Mouse (Mus musculus): ENCODE measurements around the gene Add2.
"Not testable (repeated sequence)": the region's sequence is repeated elsewhere in the genome, so short reads cannot be mapped to it uniquely, and the experiment has no call there.

Gene Add2

DNA sequence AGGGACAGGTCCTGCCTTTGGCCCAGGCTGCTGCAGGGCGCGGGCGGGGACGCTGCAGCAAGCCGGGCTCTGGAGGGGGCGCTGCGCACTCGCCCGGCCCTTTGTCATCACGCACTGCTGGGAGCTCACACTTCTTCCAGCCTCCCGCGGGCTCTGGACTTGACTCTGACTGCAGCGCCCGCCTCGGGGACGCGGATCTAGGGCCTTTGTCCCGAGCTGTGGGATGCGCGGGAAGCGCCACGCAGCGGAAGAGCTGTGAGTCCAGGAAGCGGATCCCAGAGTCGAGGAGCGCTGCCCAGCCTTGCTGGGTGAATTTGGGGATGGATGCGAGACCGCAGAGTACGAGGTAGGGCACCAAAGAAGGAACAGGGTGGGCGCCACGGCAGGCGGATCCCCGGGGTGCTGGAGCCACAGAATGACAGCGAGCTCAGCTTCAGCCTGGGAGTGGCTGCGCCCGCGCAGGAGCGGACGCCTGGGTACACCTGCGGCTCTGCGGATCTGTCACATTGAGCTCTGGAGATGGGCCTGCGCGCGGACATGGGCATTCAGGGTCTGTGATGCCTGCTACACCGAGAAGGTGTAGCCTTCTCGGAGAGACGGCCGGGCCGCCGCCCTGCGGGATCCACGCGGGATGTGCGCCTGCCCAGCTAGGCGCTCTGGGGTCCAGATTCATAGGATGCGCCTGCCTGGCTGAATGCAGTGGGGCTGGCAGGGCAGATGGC is at the start of gene Add2:
TSS of gene Add2 (plus strand) at position 81 of the 722 bp plus-strand sequence.
- peak; percentile 12 for DNase-seq (ENCODE audit: low spot score)

DNA sequence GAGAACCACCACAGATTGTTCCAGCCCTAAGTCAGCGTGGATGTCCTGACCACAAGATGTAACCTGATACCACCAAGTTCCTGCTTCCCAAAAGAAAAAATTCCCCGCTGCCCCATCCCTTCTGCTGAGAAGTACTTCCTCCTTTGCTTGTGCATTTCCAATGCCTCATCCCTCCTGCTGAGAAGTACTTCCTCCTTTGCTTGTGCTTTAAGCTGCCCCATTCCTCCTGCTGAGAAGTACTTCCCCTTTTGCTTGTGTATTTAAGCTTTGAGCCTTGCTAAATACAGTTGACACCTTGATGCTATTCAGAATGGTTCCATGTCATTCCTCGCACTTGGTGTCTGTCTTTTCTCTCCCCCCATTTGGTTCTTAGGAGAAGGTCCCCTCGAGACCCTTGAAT is 49.7 kb upstream of the Add2 start:
- not testable (repeated sequence) for DNase-seq (ENCODE audit: low spot score)

DNA sequence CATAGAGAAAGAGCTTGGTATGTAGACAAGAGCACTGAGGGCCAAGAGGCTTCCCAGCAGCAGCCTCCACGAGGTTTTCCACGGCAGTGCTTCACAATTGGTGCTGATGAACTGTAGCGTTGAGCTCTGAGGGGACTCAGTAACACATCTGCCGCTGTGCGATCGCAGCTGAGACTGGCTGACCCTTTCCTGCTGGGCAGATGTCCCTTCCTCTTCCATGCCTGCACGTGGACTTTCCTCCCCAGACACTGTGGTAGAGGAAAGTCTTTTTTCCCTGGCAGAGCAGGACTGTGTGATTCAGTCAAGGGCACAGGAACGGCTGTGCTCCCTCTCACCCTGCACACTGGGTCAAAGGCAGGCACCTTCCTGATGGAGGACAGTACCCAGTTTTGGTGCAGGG is 44.1 kb upstream of the Add2 start:
- no peak for DNase-seq (ENCODE audit: low spot score)

DNA sequence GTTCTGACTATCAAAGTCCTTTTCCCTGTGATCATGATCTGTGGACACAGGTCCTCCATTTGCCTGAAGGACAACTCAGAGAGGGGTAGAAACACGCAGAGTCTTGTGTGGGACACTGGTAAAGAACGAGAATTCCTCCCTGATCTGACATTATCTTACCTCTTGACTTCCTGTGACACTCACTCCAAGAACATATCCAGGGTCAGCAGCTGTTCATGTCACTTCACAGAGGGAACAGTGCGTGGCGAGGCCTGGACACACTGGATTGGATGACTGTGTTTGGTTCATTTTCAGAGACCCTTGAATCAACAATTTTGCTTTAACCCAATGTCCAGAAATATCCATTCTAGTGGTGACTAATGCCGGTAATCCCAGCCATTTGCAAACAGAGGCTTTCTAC is 38.9 kb upstream of the Add2 start:
- not testable (repeated sequence) for DNase-seq (ENCODE audit: low spot score)

DNA sequence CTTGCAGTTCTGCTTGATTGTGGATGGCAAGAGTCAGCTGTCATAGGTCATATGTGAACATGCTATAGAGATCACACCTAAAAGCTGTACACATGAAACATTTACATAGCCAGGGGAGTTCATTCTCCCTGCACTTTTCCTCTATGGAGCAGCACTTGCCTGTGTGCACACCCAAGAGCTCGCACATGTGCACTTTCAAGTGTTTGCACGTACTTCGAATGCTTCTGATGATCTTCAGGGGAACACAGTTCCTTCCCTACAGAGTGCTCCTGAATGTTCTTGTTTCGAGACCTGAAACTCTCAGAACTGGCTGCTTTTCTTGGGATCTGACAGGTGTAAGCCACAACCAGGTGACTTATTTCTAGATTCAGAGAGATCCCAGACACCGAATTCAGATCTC is 37.7 kb upstream of the Add2 start:
- DNase-seq (ENCODE audit: low spot score) = not testable (repeated sequence)

DNA sequence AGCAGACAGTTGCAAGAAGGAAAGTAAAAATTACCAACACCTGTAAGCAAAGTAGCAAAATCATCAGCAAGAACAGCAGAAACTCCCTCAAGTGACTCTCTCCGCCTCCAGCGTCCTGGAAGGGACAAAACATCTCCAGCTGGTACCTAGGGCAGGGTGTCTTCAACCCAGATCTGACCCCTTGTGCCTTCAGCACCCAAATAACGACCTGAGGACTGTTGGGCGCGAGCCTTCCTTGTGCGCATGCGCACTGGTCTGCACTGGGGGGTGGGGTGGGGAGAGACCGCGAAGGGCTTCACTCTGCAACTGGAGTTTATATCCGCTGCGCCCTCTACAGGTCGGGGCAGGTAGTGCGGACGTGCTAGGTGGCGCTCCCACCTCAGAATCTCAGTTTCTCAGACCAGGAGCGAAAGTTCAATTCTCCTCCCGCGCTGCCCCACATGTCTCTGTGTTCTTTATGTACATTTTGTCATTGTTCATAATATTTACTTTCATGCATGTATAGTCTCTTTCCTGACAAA is 25.0 kb upstream of the Add2 start:
- peak; percentile 23 for DNase-seq (ENCODE audit: low spot score)

DNA sequence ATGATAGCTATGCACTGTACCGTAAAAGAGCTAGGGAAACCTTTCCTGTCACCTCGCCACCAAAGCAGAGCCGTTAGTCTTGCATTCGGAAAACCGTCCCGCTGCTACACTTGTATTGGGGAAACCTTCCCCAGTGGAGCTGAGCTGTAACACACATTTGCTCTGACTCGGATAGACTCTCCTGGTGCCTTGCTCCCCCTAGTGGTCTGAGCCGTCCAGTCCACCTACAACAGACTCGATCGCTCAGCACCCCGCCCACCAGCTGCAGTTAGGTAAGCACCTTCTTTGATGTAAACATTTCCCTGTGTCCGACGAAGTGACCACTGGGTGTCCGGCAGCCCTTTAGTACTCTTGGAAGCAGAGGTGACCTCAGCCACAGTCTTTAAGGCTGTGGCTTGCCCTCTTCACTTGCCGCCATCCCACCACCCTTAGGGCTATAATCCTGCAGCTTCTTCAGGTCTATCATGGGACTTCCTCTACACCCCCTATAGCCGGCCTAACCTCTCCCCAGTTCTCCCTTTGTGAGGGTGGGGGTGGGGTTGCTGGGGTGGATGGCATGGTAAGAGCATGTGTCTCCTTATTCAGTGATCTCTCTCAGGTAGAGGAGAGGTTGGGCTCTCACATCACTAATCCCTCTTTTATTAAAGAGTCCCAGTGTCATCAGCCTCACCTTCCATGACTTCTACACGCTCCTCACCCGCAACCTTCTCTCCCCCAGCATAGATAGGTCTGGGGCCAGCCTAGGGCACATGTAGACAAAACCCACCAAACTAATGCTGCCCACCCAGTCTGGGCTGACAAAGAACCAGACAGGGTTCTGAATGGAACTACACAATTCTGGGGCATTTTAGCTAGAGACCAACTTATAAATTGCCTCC is 24.0 kb upstream of the Add2 start:
- peak; percentile 69 for DNase-seq (ENCODE audit: low spot score)

DNA sequence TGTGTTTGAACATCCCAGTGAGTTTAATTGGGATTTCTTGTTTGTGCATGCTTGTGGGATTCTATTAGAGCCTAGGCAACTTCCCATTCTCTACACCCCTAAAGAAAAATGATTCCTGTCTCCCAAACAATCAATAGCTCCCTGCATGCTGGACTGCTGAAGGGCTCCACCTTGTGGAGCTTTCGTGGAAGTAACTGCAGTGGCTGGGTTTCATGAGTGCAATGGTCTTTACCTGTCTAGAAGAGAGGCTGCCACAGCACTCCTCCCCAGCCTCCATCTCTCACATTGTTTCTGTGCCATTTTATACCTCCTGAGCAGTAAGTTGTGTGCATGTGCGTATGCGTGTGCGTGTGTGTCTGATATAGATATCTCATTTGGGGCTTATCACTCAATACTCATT is 18.5 kb upstream of the Add2 start:
- peak; percentile 45 for DNase-seq (ENCODE audit: low spot score)

DNA sequence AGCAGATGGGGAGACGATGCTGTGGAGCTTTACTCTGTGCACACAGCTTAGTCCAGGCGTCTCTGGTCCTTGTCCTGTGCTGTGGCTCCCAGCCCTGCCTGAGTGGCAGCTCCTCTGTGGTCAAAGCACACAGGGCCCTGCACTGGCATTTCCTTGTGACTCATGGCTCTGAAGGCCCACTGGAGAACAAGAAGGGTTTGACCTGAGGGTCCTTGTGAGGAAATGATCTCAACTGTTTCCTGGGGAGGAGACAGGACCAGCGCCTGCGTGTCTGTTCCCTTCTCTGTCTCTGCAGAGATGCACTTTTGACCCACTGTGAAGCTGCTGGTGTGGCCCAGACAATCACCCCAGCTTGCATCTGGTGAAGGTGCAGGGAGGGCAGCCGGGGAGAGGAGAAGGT is 13.7 kb upstream of the Add2 start:
- DNase-seq (ENCODE audit: low spot score) = not testable (repeated sequence)

DNA sequence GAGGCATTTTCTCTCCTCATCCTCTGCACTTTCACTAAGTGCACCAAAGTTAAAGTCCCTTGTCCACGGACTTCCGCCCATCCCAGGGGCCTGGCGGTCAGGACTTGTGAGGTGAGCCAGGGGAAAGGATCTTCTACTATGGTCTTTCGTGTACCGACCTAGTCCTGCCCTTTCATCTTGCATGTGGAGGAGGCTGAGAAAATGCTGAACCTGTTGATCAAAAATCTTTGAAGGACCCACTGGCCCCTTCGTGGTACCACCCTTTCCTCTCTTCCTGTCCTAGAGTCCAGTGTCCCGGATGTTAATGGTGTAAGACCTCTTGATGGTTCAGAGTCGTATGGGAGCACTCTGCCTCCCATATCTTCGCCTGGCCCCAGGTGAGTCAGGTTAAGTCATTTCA is 12.6 kb upstream of the Add2 start, which contains the start of gene Figla:
TSS of gene Figla (plus strand) at position 301 of the 400 bp plus-strand sequence.
- DNase-seq (ENCODE audit: low spot score) = no peak

DNA sequence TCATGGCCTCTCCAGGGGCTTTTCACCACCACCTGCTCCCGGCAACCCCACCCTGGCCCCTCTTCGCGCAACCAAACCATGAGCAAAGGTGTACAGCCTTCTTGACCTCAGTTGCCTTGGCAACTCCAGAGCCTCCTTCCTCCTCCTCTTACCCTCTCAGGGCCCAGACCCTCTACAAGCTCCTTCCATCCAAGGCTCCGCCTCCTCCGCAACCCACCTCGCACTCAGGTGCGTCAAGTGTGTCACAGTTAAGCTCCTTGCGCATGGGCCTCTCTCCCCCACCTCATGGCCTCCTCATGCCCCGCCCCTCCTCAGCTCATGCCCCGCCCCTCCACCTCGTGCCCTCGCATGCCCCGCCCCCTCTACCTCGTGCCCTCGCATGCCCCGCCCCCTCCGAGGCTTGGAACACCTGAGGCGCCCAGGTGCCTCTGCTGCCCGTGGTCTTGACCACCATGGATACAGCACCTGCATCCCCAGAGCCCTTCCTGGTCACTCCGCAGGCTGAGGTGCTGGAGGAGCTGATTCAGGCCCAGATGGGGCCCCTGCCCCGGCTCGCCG is 11.6 kb upstream of the Add2 start:
- DNase-seq (ENCODE audit: low spot score) = no peak

DNA sequence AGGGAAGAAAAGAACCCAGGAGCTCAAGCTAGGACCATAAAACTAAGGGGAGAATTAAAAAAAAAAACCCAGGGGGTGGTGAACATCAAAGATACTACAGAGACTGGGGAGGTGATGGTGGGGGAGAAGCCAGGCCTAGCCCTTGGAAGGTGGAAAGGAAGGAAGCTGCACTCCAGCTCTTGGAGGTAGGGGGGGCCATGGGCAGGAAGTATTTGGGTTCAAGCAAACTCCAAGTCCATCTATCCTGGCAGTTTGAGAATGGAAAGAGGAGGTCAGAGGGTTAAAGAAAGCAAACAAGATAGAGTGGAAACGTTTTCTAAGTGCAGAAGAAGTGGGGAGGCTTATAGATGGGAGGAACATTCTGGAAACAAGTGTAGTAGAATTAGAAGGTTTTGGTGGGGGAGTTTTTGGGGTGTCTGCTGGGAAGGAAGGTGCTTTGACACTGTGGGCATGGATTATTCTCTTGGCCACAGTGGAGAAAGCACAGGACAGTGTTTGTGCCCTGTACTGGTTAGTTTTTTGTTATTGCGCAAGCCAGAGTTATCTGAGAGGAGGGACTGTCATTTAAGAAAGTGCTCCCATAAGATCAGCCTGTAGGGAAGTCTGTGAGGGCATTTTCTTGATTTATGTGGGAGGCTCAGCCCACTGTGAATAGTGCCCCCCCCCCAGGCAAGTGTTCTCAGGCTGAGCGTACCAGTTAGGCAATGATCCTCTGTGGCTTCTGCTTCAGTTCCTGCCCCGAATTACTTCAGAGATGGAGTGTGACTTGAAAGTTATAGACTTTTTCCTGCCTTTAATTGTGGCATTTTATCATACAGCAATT is 8.9 kb upstream of the Add2 start:
- DNase-seq (ENCODE audit: low spot score) = no peak

DNA sequence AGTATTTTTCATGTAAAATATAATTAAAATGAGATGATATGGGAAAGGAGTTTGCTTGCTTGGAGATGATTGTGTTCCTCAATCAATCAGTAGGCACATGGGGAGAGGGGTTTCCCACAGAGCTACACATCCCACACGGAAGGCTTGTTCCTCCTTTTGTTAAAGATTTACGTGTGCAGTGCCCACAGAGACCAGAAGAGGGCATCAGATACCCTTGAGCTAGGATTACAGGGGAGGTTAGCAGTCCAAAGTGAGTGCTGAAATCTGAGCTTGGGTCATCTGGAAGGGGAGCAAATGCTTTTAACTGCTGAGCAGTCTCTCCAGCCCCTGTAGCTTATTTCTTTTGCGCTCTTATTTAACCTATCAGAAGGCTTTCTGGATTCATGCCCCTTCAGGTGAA is 7.5 kb upstream of the Add2 start:
- DNase-seq (ENCODE audit: low spot score) = no peak

DNA sequence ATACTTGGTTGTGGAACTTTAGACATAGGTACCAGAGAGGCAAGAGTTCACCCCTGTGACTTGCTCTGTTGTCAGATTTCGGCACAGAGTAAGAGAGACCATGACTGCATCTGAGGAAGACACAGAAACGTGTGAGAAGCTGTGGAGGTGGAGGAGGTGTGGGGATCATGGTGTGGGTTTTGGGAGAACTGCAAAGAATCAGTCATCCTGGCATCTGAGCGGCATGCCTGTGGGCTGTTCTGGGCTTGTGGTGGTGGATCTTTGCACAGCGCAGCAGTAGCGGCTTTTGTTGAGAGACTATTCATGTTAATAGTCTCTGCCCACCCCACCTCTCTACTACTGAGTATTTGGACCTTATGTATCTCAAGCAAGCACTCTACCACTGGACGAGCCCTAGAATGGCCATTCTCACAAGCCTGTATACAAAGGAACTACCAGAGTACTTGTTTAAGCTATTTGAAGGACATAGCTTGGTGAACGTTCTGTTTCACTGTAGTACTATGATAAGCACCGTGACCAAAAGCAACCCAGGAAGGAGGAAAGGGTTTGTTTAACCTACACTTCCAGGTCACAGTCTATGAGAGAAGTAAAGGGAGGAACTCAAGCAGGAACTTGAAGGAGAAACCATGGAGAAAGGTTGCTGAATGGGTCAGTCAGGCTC is 1.7 kb upstream of the Add2 start:
- DNase-seq (ENCODE audit: low spot score) = no peak

DNA sequence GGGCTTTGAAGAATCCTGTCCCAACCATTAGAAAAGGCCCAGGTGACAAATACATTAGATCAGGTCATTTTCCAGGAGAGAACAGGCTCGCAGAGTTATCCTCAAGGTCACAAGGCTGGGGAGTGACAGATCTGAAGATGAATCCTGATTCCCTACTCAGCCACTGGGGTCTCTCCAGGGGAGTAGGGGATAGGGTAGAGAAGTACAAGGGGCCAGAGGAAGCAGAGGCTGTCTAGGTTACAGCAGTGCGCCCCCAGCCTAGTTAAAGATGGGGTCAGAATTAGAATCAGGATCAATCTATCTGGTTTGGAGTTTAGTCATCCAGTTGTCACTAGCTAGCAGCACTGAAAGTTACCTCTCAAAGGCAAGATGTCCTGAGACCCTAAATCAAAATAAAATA is 331 bp upstream of the Add2 start:
- DNase-seq (ENCODE audit: low spot score) = no peak

DNA sequence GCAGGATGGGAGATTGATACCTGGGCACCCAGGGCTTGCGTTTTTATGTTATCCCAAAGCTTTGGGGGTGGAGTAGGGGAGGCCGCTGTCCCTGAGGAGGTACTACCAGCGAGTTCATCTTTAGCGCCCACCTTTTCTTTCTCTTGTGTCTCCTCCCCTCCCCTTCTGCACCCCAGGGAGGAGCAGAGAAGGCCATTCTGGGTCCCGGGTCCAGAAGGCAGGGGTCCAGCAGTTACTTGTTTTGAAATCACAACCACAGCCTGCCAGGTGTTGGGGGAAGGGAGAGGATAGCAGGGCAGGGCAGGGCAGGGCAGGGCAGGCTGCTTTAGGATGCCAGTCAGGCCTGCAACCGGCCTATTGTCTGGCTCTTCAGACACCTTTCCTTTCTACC is 837 bp downstream of the Add2 start:
- DNase-seq (ENCODE audit: low spot score) = no peak

DNA sequence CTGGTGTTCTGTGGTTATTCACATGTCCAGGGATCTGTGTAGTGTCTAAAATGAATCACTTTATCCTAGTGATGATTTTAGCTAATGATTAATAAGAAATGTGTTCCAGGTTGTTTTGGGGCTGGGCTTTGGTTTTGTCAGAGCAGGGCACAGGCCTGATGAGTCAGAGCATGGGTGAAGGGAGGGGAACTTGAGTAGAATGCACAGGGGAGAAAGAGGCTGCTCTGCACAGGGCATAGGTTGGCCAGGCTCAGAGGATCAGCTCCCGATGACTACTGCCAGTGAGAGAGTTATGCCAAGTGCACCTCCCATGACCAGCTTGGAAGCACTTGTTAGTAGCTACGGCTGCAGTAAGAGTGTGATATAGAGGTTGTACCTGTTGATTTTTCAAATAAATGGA is 3.0 kb downstream of the Add2 start:
- no peak for DNase-seq (ENCODE audit: low spot score)

DNA sequence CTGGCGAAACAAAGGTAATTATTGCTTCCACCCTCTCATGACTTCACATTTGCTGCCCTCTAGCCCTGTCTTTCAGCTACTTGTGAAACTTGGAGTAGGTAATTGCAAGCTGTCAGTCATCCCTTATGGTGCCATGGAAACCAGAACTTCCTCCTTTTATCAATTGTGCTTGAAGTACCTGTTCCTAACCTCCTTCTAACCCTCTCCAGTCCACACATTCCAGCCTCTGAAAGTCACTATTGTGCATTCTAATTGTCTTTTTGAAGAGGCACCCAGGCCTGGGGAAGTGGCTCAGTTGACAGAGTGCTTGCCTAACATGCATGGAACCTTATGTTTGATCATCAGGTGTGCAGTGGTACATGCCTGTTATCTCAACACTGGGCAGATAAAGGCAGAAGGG is 5.2 kb downstream of the Add2 start:
- no peak for DNase-seq (ENCODE audit: low spot score)

DNA sequence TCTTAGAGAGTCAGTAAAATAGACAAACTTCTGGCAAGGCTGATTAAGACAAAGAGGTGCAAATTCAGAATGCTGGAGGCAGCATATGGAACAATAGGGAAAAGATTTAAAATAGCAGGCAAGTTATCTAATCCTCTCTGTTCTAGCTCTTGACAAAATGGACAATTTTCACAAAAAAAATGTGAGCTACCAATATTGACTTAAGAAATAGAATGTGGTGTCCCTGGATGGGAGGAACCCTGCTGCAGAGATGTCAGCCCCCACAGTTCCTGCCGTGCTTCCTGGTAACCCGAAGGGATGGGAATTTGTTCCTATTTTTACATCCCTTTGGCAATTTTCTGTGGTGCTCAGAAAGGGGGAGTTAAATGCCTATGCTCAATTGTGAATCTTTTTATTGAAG is 10.4 kb downstream of the Add2 start:
- no peak for DNase-seq (ENCODE audit: low spot score)

DNA sequence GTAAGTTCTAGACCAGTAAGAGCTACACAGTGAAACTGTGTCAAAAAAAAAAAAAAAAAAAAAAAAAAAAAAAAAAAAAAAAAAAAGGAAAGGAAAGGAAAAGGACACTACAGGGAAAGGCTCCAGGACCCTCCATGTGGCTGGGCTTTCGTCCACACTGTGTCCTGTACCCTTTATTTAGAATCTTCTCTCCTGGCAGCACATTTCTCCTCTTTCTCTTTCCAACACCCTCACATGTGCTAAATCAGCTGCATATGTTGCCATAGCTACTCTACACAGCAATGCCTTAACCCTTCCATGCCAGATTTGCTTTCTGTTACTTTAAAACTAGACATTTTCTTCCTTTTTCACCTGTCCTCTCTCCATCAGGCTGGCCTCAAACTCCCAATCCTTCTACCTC is 11.7 kb downstream of the Add2 start:
- no peak for DNase-seq (ENCODE audit: low spot score)

DNA sequence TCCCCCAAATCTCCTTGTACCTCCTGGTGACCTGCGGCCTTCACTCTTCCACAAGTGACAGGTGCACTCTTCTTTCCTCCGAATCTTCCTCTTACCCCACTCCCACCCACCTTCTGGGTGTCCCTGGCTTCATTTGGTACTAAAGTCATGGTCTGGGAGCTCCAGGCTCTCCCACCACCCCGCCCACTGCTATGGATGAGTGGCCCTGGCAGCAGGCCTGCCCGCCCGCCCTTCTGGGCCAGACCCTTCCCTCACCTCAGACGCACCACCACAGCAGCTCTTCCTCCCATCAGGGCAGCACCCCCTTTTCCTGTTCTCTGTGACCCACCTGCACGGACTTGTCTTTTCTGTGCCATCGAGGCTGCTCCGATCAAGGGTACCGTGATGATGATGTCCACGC is 19.0 kb downstream of the Add2 start:
- DNase-seq (ENCODE audit: low spot score) = no peak
